Mouse (Mus musculus) midbrain, embryonic 14.5 days (tissue): ENCODE measurements at regions not wholly inside any gene's neighbourhood (a gene's known extent, or its start where the extent isn't known, plus 50 kb on each side); places are given as distances from the start of the nearest gene placed in this dataset.

Source experiments
- ATAC-seq: fragments of 200-750 bp; cut with Nextera tagmentation; 2 replicates; pipeline ENCODE4 v1.8.0; 2017; ENCODE audit warnings: moderate number of reproducible peaks, moderate library complexity; ENCODE audit not compliant: low FRiP score, low TSS enrichment
- DNase-seq: peaks from one replicate; pipeline ENCODE4 v3.0.0-alpha.2; 2015
- H3K27ac ChIP-seq: fragments of 300-500 bp; sonication (generic); replicated peaks from 2 replicates; pipeline ENCODE4 v1.5.1; 2014; ENCODE audit warnings: mild to moderate bottlenecking, low read depth, low read length, moderate library complexity
- H3K27me3 ChIP-seq: fragments of 300-500 bp; sonication (generic); 2 replicates; pipeline ENCODE4 v1.6.1; 2014; ENCODE audit warnings: low read length, control low read depth, mixed read lengths; ENCODE audit not compliant: control insufficient read depth, insufficient read depth
- H3K36me3 ChIP-seq: fragments of 300-500 bp; sonication (generic); 2 replicates; pipeline ENCODE4 v1.6.1; 2014; ENCODE audit warnings: low read length, control low read depth; ENCODE audit not compliant: control insufficient read depth, insufficient read depth
- H3K4me1 ChIP-seq: fragments of 300-500 bp; sonication (generic); 2 replicates; pipeline ENCODE4 v1.6.1; 2014; ENCODE audit warnings: mild to moderate bottlenecking, antibody characterized with exemption, low read length, control low read depth; ENCODE audit not compliant: control insufficient read depth, insufficient read depth
- H3K4me2 ChIP-seq: fragments of 300-500 bp; sonication (generic); 2 replicates; pipeline ENCODE4 v1.6.1; 2014; ENCODE audit warnings: mild to moderate bottlenecking, low read length, moderate library complexity
- H3K4me3 ChIP-seq: fragments of 300-500 bp; sonication (generic); replicated peaks from 2 replicates; pipeline ENCODE4 v1.5.1; 2014; ENCODE audit warnings: low read depth, low read length
- H3K9ac ChIP-seq: fragments of 300-500 bp; sonication (generic); replicated peaks from 2 replicates; pipeline ENCODE4 v1.6.1; 2014; ENCODE audit warnings: mild to moderate bottlenecking, low read length, moderate library complexity
- H3K9me3 ChIP-seq: fragments of 300-500 bp; sonication (generic); 2 replicates; pipeline ENCODE4 v1.6.1; 2016; ENCODE audit warnings: low read length, control low read depth, mixed read lengths; ENCODE audit not compliant: control insufficient read depth
- WGBS: fragments of 180-500 bp; shearing (Covaris S2); extraction: QIAGEN DNeasy Blood & Tissue Kit; methylation state at CpG from one replicate; pipeline ENCODE4 v1.1.7; 2014; 5-methylcytosine and 5-hydroxymethylcytosine counted together

GRCm38 (mm10) chr3:78291894-78292293 is 994.4 kb downstream of the Rapgef2 start:
- no peak overlapping the region for H3K9ac ChIP-seq
- H3K36me3 ChIP-seq: no peaks in the 10 kb centered on the region
- WGBS: 20% methylated on average over 3 of the region's 3 CpGs
- ATAC-seq: no peak
- H3K27me3 ChIP-seq: no peaks in the 10 kb centered on the region; the same call in 1 of the 2 replicates
- no peak overlapping the region for H3K27ac ChIP-seq
- no peaks in the 10 kb centered on the region for H3K9me3 ChIP-seq
- no peak overlapping the region for H3K4me3 ChIP-seq
- DNase-seq: peak; percentile 18
- no peak overlapping the region for H3K4me2 ChIP-seq
- H3K4me1 ChIP-seq: no peaks in the 10 kb centered on the region

GRCm38 (mm10) chr3:78284071-78284470 is 1002.2 kb downstream of the Rapgef2 start:
- no peak for DNase-seq
- Histone ChIP-seq H3K4me3 (no peak overlapping the region), H3K4me1 (no peaks in the 10 kb centered on the region), H3K36me3 (no peaks in the 10 kb centered on the region), H3K27me3 (no peaks in the 10 kb centered on the region; the same call in 1 of the 2 replicates), H3K9ac (no peak overlapping the region), H3K9me3 (no peaks in the 10 kb centered on the region), H3K4me2 (no peak overlapping the region), H3K27ac (no peak overlapping the region)
- WGBS: 94% methylated on average over 3 of the region's 3 CpGs
- no peak for ATAC-seq

GRCm38 (mm10) chr3:78236920-78237319 is 1049.4 kb downstream of the Rapgef2 start:
- Histone ChIP-seq H3K36me3 (no peaks in the 10 kb centered on the region), H3K4me2 (no peak overlapping the region), H3K27ac (no peak overlapping the region), H3K9me3 (no peaks in the 10 kb centered on the region), H3K4me1 (no peaks in the 10 kb centered on the region), H3K4me3 (no peak overlapping the region), H3K27me3 (no peaks in the 10 kb centered on the region), H3K9ac (no peak overlapping the region)
- 83% methylated on average over 7 of the region's 7 CpGs for WGBS
- ATAC-seq (no peak), DNase-seq (peak; percentile 14)

GRCm38 (mm10) chr3:78209729-78210128 is 1076.6 kb downstream of the Rapgef2 start:
- ATAC-seq (no peak), DNase-seq (no peak)
- no peaks in the 10 kb centered on the region for H3K27me3 ChIP-seq
- no peaks in the 10 kb centered on the region for H3K9me3 ChIP-seq
- no peaks in the 10 kb centered on the region for H3K36me3 ChIP-seq
- 71% methylated on average over 3 of the region's 3 CpGs for WGBS
- no peaks in the 10 kb centered on the region for H3K4me1 ChIP-seq
- H3K27ac ChIP-seq: no peak overlapping the region
- no peak overlapping the region for H3K4me3 ChIP-seq
- no peak overlapping the region for H3K9ac ChIP-seq
- no peak overlapping the region for H3K4me2 ChIP-seq

GRCm38 (mm10) chr3:78162601-78163000 is 1123.7 kb downstream of the Rapgef2 start:
- ATAC-seq (no peak), DNase-seq (no peak)
- Histone ChIP-seq H3K9me3 (no peaks in the 10 kb centered on the region), H3K4me1 (no peaks in the 10 kb centered on the region), H3K4me2 (no peak overlapping the region), H3K36me3 (no peaks in the 10 kb centered on the region), H3K27ac (no peak overlapping the region), H3K27me3 (no peaks in the 10 kb centered on the region), H3K4me3 (no peak overlapping the region), H3K9ac (no peak overlapping the region)
- WGBS: 89% methylated on average over 4 of the region's 4 CpGs

GRCm38 (mm10) chr3:78158450-78158849 is 1127.9 kb downstream of the Rapgef2 start:
- Histone ChIP-seq H3K9ac (no peak overlapping the region), H3K4me2 (no peak overlapping the region), H3K9me3 (no peaks in the 10 kb centered on the region), H3K36me3 (no peaks in the 10 kb centered on the region), H3K27ac (no peak overlapping the region), H3K4me1 (no peaks in the 10 kb centered on the region), H3K4me3 (no peak overlapping the region), H3K27me3 (no peaks in the 10 kb centered on the region)
- DNase-seq (no peak), ATAC-seq (no peak)
- 91% methylated on average over 4 of the region's 4 CpGs for WGBS
